Mouse (Mus musculus) embryonic facial prominence, embryonic 11.5 days (tissue): ENCODE data around the gene Foxb2. TPM values are rescaled to one million over a fixed set of nuclear protein-coding genes. Genes with fewer than 3 reads are reported as not detected.
"Not testable (repeated sequence)": the region's sequence is repeated elsewhere in the genome, so short reads cannot be mapped to it uniquely, and the experiment has no call there.

Experiments
- ATAC-seq: fragments of 200-750 bp; cut with Nextera tagmentation; replicated peaks from 2 replicates; pipeline ENCODE4 v1.8.0; 2017; ENCODE audit warnings: low read depth; ENCODE audit not compliant: insufficient number of reproducible peaks, low FRiP score, low TSS enrichment
- DNase-seq: peaks from one replicate; pipeline ENCODE4 v3.0.0-alpha.2; 2015; ENCODE audit warnings: low spot score
- H3K27ac ChIP-seq: fragments of 300-500 bp; sonication (generic); replicated peaks from 2 replicates; pipeline ENCODE4 v1.5.1; 2014; ENCODE audit warnings: mild to moderate bottlenecking, low read depth, low read length, control low read depth
- H3K27me3 ChIP-seq: fragments of 300-500 bp; sonication (generic); 2 replicates; pipeline ENCODE4 v1.6.1; 2014; ENCODE audit warnings: mild to moderate bottlenecking, low read length, moderate library complexity, mixed read lengths; ENCODE audit not compliant: control insufficient read depth, insufficient read depth
- H3K36me3 ChIP-seq: fragments of 300-500 bp; sonication (generic); replicated peaks from 2 replicates; pipeline ENCODE4 v1.6.1; 2014; ENCODE audit warnings: low read depth, mild to moderate bottlenecking, low read length, moderate library complexity, mixed read lengths; ENCODE audit not compliant: control insufficient read depth, insufficient read depth
- H3K4me1 ChIP-seq: fragments of 300-500 bp; sonication (generic); 2 replicates; pipeline ENCODE4 v1.6.1; 2014; ENCODE audit warnings: low read length, mixed read lengths; ENCODE audit not compliant: control insufficient read depth, insufficient read depth
- H3K4me2 ChIP-seq: fragments of 300-500 bp; sonication (generic); 2 replicates; pipeline ENCODE4 v1.6.1; 2014; ENCODE audit warnings: low read depth, mild to moderate bottlenecking, control low read depth, low read length, moderate library complexity
- H3K4me3 ChIP-seq: fragments of 300-500 bp; sonication (generic); 2 replicates; pipeline ENCODE4 v1.5.1; 2014; ENCODE audit warnings: low read depth, low read length, control low read depth
- H3K9ac ChIP-seq: fragments of 300-500 bp; sonication (generic); replicated peaks from 2 replicates; pipeline ENCODE4 v1.6.1; 2014; ENCODE audit warnings: mild to moderate bottlenecking, control low read depth, low read length
- H3K9me3 ChIP-seq: fragments of 300-500 bp; sonication (generic); replicated peaks from 2 replicates; pipeline ENCODE4 v1.6.1; 2016; ENCODE audit warnings: mild to moderate bottlenecking, low read length, inconsistent platforms, mixed read lengths; ENCODE audit not compliant: control insufficient read depth
- WGBS: fragments of 180-500 bp; shearing (Covaris S2); extraction: QIAGEN DNeasy Blood & Tissue Kit; methylation state at CpG from one replicate; pipeline ENCODE4 v1.1.7; 2014; 5-methylcytosine and 5-hydroxymethylcytosine counted together
- polyA plus RNA-seq: library from polyadenylated mRNA; unstranded; fragments of >200 nt; fragmentation: Nextera tagmentation; extraction: Ambion mirVana; gene quantifications from 2 replicates; pipeline ENCODE4 v1.2.1, GENCODE M21; 2014

Gene Foxb2
- polyA plus RNA-seq, 1 experiment from 2014 or later: not detected

DNA sequence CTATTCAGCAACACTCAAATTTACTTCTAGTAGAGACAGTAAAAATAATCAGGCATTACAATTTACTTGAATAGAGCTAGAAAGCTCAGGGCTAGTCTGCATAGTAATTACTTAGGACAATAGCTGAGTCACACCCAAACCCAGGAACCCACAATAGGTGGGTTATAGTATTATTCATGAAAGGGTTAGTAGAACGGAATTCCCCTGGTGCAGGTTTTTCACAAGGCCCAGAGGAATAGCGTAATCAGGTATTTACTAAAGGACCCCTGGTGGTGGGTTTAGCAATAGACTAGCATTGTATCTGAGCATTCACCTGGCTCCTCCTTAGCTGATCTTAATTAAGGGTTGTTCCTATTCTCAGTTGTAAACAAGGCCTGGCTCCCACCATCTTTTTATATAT lies 29.5 kb downstream of the Foxb2 start:
- not testable (repeated sequence) for H3K4me3 ChIP-seq, ATAC-seq
- 92% methylated on average over 2 of the region's 2 CpGs for WGBS

DNA sequence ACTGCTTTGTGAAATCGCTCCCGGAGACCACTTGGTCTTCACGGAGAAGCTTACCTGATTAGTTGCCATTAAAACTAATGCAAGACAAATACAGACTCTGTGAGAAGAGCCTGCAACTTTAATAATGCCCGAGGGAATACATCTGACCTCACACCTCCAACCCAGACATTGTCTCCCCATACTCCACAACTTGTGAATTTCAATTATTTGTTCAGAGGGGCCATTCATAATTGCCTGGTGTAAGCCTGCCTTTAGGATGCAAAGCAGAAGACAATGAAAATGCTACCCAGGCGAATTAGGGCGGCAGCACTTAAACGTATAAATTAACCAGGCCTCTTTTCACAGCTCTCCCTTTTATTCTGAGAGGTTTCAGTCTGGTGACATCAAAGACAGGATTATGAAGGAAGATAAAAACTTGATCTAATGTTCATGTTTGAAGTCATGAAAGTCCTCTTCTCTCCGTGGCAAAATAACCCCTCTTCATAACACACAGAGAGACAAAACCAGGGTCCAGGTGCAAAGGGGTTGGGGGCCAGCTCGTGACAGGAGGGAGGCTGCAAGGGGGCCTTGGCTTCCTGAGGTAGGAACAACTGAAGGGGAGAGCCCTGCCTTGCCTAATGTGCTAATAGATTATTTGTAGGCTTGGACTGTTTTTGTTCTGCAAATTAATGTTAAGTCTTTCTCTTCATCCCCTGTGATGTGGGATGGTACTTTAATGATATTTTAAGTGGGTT lies 31.9 kb downstream of the Foxb2 start:
- ATAC-seq (no peak), DNase-seq (no peak)
- Histone ChIP-seq H3K9ac (no peak overlapping the region), H3K9me3 (no peaks in the 10 kb centered on the region), H3K4me3 (no peak overlapping the region), H3K4me1 (no peaks in the 10 kb centered on the region), H3K4me2 (no peak overlapping the region), H3K27me3 (no peaks in the 10 kb centered on the region), H3K27ac (no peak overlapping the region), H3K36me3 (no peaks in the 10 kb centered on the region)
- WGBS: 27% methylated on average over 9 of the region's 9 CpGs

More for the DNA sequence above, 29.5 kb downstream of the Foxb2 start:
- not testable (repeated sequence) for H3K27me3 ChIP-seq, DNase-seq, H3K9me3 ChIP-seq, H3K9ac ChIP-seq, H3K4me2 ChIP-seq, H3K36me3 ChIP-seq, H3K4me1 ChIP-seq, H3K27ac ChIP-seq

DNA sequence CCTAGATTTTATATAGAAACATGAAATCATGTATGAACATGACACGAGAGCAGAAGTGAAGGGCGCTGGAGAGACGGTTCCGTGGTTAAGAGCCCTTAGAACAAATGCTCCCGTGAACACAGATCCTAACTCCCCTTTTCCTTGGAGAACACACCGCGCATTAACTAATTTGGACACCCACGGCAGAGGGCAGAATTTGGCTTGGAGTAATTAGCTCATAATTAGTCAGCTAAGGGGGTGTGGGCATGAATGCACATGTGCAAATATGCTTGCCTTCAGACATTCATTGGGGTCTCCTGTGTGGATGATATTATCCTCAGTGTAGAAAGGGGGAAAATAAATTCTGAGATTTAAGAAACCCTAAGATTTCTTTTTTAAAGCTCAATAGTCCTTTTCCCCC lies 32.6 kb downstream of the Foxb2 start:
- DNase-seq (no peak), ATAC-seq (no peak)
- H3K4me1 ChIP-seq: no peaks in the 10 kb centered on the region
- H3K36me3 ChIP-seq: no peaks in the 10 kb centered on the region
- no peaks in the 10 kb centered on the region for H3K27me3 ChIP-seq
- no peak overlapping the region for H3K27ac ChIP-seq
- H3K9ac ChIP-seq: no peak overlapping the region
- 72% methylated on average over 8 of the region's 8 CpGs for WGBS
- H3K9me3 ChIP-seq: no peaks in the 10 kb centered on the region
- H3K4me2 ChIP-seq: no peak overlapping the region
- no peak overlapping the region for H3K4me3 ChIP-seq

DNA sequence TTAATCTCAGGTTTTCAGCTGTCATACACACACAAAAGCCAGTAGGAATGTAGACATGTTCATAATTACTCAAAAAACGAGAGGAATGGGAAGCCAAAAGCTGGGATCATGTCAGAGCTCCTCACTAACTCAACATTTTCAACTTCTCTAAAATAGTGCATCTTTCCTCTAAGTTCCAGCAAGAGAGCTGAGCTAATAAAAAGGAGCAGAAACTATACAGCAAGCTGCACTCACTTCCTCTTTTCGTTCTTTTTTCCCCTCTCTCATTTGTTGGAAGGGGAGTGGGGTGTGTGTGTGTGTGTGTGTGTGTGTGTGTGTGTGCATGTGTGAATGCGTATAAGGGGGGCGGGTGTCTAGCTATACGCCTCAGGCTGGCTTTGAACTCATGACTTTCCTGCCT lies 45.9 kb downstream of the Foxb2 start:
- no peak overlapping the region for H3K9ac ChIP-seq
- DNase-seq: no peak
- no peak overlapping the region for H3K4me2 ChIP-seq
- H3K4me1 ChIP-seq: no peaks in the 10 kb centered on the region
- H3K4me3 ChIP-seq: no peak overlapping the region
- H3K27ac ChIP-seq: no peak overlapping the region
- ATAC-seq: no peak
- no peaks in the 10 kb centered on the region for H3K36me3 ChIP-seq
- H3K9me3 ChIP-seq: no peaks in the 10 kb centered on the region
- no peaks in the 10 kb centered on the region for H3K27me3 ChIP-seq
- 79% methylated on average over 5 of the region's 5 CpGs for WGBS

DNA sequence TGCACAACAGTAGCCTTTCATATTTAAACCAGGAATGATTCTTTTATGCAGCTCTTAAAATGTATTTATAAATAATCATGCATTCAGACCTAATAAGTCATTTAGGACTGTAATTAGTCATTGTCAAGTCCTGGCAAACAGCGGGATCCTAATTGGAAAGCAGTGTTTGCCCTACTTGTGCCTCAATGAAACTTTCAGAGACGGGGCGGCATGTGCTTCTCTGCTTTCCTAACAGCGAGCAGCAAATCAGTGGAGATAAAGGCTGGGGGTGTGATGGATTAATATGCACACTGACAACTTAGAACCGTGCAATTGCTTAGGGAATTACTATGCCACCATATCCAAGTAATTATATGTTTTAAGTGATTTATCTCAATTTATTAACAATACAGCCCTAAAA lies 48.4 kb downstream of the Foxb2 start:
- WGBS: 57% methylated on average over 5 of the region's 5 CpGs
- ATAC-seq (no peak), DNase-seq (no peak)
- Histone ChIP-seq H3K9me3 (no peaks in the 10 kb centered on the region), H3K27ac (no peak overlapping the region), H3K4me3 (no peak overlapping the region), H3K4me2 (no peak overlapping the region), H3K27me3 (no peaks in the 10 kb centered on the region), H3K4me1 (no peaks in the 10 kb centered on the region), H3K36me3 (no peaks in the 10 kb centered on the region), H3K9ac (no peak overlapping the region)

Other genes starting within 250 kb of the Foxb2 start
- 7.4 and 8.2 TPM in 2 replicates for gene Vps13a, start 92.9 kb downstream of the Foxb2 start, polyA plus RNA-seq
- 1.5 and 1.9 TPM in 2 replicates for gene Prune2, start 82.3 kb upstream of the Foxb2 start, polyA plus RNA-seq